Mouse (Mus musculus) ZHBTc4 (cell line): Measurements from ENCODE around the gene Akt3.

Source experiments
- DNase-seq: peaks from one replicate; pipeline ENCODE4 v3.0.0-alpha.2; 2011; ENCODE audit warnings: low read depth, low spot score

Akt3 gene

GRCm38 (mm10) chr1:176985691-176986090 is 272.3 kb downstream of the Akt3 start:
- no peak for DNase-seq

GRCm38 (mm10) chr1:176982671-176983070 is 275.3 kb downstream of the Akt3 start:
- DNase-seq: no peak

- DNase-seq: no peak
Measured at GRCm38 (mm10) chr1:176981511-176981910, 276.5 kb downstream of the Akt3 start.

- DNase-seq: peak; percentile 21
Measured at GRCm38 (mm10) chr1:176980801-176981400, 277.1 kb downstream of the Akt3 start.

- DNase-seq: no peak
Measured at GRCm38 (mm10) chr1:176980140-176980539, 277.9 kb downstream of the Akt3 start.

GRCm38 (mm10) chr1:176979235-176979634 is 278.8 kb downstream of the Akt3 start:
- DNase-seq: no peak

- no peak for DNase-seq
Measured at GRCm38 (mm10) chr1:176973356-176974088, 284.5 kb downstream of the Akt3 start.

GRCm38 (mm10) chr1:176971479-176971797 is 286.6 kb downstream of the Akt3 start:
- DNase-seq: no peak

- peak; percentile 24 for DNase-seq
Measured at GRCm38 (mm10) chr1:176970635-176971478, 287.1 kb downstream of the Akt3 start.
